Mouse (Mus musculus): ENCODE data around the gene Olfr94. TPM values are rescaled to one million over a fixed set of nuclear protein-coding genes. Genes with fewer than 3 reads are reported as not detected.
A peak's percentile ranks its signal among the peaks of the same experiment; 100 is the strongest.

The Olfr94 gene
- polyA plus RNA-seq, 1 experiment from 2014 or later: not detected

DNA sequence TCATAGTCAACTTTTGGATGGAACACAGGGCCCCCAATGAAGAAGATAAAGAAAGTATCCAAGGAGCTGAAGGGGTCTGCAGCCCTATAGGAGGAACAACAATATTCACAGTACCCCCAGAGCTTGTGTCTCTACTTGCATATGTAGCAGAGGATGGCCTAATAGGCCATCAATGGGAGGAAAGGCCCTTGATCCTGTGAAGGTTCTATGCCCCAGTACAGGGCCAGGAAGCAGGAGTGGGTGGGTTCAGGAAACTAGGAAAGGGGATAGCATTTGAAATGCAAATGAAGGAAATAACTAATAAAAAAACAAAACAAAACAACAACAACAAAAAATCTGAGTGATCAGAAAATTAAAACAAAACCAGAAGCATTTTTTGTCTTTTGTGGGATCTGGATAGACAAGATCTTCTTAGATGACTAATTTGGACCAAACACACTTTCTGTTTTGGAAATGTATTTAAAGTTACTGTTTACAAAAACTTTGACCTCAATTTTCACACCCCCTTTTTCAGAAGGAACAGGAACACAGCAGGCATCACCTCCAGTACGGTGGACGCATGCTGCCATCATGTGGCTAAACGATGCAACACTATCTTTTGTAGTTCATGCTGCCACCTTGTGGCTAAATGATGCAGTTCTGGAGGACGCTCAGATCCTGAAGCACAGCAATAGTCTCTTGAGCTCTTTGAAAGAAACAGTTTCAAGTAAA, 2.6 kb upstream of the Olfr94 start:
- Histone ChIP-seq H3K27me3 (no peaks in the 10 kb centered on the region), H3K27ac (replicated peaks) (no peak overlapping the region), H3K9me3 (no peaks in the 10 kb centered on the region), H3K4me3 (no peak overlapping the region), H3K4me2 (replicated peaks) (no peak overlapping the region), H3K36me3 (no peaks in the 10 kb centered on the region), H3K4me1 (no peaks in the 10 kb centered on the region), H3K9ac (replicated peaks) (no peak overlapping the region)
- peak; percentile 85 for ATAC-seq (replicated peaks)
- 3% methylated on average over 4 of the region's 4 CpGs for WGBS

DNA sequence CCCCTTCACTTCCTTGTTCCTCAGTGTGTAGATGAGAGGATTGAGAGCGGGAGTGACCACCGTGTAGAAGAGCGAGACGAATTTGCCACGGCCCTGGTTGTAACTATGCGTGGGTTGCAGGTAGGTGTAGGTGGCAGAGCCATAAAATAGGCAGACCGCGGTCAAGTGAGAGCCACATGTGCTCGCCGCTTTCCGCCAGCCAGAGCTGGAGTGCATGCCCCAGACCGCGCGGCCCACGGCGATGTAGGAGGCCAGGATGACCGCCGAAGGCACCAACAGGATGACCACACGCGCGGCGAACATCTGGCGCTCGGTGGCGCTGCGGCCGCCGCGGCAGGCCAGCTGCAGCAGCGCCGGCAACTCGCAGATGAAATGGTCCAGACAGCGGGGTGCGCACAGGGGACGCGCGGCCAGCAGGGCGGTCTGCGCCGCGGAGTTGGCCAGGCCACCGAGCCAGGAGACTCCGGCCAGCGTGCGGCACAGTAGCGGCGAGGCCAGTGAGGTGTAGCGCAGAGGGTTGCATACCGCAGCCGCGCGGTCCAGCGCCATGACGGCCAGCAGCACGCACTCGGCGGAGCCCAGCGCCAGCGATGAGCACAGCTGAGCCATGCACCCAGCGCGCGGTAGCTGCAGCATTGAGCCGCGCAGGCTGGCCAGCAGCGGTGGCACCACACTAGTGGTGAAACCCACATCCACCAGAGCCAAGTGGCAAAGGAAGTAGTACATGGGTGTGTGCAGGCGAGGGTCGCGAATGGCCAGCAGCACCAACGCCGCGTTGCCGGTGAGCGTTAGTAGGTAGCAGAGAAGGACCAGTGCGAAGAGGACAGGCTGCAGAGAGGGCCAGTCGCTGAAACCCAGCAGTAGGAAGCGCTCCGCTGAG, 3.7 kb downstream of the Olfr94 start:
- Histone ChIP-seq H3K9ac (replicated peaks) (peak overlapping the region; percentile 51), H3K27me3 (peaks cover 28% of the 10 kb centered on the region), H3K27ac (replicated peaks) (0 out of 2 replicates have a peak overlapping the region, but pooled peaks have one; percentile 44), H3K4me2 (replicated peaks) (peak overlapping the region; percentile 95), H3K4me3 (peak overlapping the region; percentile 61), H3K4me1 (peaks cover 9% of the 10 kb centered on the region), H3K36me3 (no peaks in the 10 kb centered on the region), H3K9me3 (no peaks in the 10 kb centered on the region)
- 1% methylated on average over 77 of the region's 77 CpGs for WGBS
- peak; percentile 89 for ATAC-seq (replicated peaks)

DNA sequence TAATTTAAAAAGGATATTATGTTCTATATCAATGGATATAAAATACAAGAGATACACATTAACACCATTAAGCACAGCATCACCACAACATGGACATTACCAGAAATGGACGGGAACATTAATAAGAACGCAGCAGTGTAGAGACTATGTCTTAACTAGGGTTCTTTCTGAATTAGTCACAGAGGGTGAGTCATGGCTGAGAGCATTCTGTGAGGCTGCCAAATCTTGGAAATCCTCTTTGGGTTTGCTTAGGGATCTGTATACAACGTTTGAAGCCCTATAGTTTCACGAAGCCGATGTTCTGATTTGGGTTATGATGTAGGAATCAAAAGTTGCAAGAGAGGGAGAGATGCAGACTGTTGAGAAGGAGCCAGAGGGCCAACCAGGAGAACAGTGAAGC, 6.0 kb downstream of the Olfr94 start:
- peaks cover 9% of the 10 kb centered on the region for H3K4me1 ChIP-seq
- H3K9ac ChIP-seq (replicated peaks): no peak overlapping the region
- peaks cover 28% of the 10 kb centered on the region for H3K27me3 ChIP-seq
- no peak overlapping the region for H3K27ac ChIP-seq (replicated peaks)
- H3K4me2 ChIP-seq (replicated peaks): no peak overlapping the region
- no peaks in the 10 kb centered on the region for H3K9me3 ChIP-seq
- no peak for ATAC-seq (replicated peaks)
- WGBS: 90% methylated on average over 5 of the region's 5 CpGs
- H3K36me3 ChIP-seq: no peaks in the 10 kb centered on the region
- H3K4me3 ChIP-seq: no peak overlapping the region

DNA sequence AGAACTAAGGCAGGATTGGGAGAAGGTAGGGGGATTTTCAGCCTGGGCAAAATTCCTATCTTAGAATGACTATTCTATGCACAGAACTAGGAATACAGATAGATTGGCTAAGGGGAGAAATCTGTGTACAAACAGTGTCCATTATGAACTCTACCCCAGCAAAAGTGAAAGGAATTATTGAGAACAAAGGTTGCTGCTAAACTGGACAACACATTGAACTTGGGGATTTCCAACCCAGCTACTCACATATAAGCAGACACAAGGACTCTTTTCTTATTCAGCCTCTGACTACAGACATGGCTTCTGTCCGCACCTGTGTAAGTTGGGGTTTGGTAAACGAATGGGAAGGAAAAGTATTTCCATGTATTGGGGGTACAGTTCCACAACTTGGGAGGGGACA, 7.1 kb downstream of the Olfr94 start, which contains the start of gene Ubd:
Gene Ubd (plus strand): TSS at position 237 of the 400 bp plus-strand sequence.
- WGBS: 93% methylated on average over 2 of the region's 2 CpGs
- H3K4me2 ChIP-seq (replicated peaks): no peak within 1 kb of the TSS
- H3K4me3 ChIP-seq: no peak within 1 kb of the TSS
- no peaks in the 10 kb centered on the region for H3K36me3 ChIP-seq
- no peaks in the 10 kb centered on the region for H3K9me3 ChIP-seq
- H3K9ac ChIP-seq (replicated peaks): no peak within 1 kb of the TSS
- no peak for ATAC-seq (replicated peaks)
- peaks cover 28% of the 10 kb centered on the region for H3K27me3 ChIP-seq
- peaks cover 9% of the 10 kb centered on the region for H3K4me1 ChIP-seq
- no peak within 1 kb of the TSS for H3K27ac ChIP-seq (replicated peaks)

DNA sequence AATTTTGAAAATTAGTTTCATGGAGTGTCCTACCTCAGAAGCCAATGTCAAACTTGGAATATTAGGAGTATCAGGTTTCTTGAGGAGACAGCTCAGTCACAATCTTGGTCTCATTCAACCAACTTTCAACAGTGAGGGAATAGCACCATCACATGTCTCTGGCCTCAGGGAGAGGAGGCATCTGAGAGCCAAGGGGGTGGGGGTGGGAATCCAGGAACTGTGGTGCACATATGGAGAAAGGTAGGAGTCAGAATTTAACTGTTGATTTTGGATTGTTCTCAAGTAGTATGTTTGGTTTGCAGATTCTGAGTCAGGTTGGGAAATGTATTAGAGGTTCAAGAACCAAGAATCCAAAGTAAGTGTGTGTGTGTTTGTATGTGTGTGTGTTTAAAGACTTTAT, 7.8 kb downstream of the Olfr94 start:
- Histone ChIP-seq H3K9ac (replicated peaks) (no peak overlapping the region), H3K4me2 (replicated peaks) (no peak overlapping the region), H3K27me3 (peaks cover 27% of the 10 kb centered on the region), H3K27ac (replicated peaks) (no peak overlapping the region), H3K4me3 (no peak overlapping the region), H3K36me3 (no peaks in the 10 kb centered on the region), H3K9me3 (no peaks in the 10 kb centered on the region), H3K4me1 (peaks cover 9% of the 10 kb centered on the region)
- no peak for ATAC-seq (replicated peaks)

DNA sequence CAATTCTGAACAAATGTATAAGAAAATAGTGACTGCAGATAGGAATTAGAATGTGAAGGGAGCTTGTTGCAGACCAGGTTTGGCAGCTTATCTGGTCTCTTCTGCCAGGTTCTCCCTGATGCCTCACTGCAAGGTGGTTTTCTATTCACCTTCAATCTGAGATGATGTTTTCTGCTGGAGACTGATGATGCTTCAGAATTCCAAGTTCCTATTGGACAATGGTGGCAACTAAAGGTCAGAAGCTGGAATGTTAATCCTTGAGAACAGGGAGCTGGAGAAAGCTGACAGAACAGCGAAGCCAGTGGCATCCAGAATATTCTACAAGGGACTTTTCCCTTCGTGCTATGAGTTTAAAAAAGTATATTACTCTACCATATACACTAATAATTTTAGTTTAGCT, 10.1 kb downstream of the Olfr94 start:
- Histone ChIP-seq H3K4me3 (no peak overlapping the region), H3K36me3 (no peaks in the 10 kb centered on the region), H3K27me3 (peaks cover 9% of the 10 kb centered on the region; the same call in 1 of the 2 replicates), H3K4me2 (replicated peaks) (no peak overlapping the region), H3K27ac (replicated peaks) (no peak overlapping the region), H3K9me3 (no peaks in the 10 kb centered on the region), H3K9ac (replicated peaks) (no peak overlapping the region), H3K4me1 (no peaks in the 10 kb centered on the region)
- 28% methylated on average over 2 of the region's 2 CpGs for WGBS
- ATAC-seq (replicated peaks): no peak

DNA sequence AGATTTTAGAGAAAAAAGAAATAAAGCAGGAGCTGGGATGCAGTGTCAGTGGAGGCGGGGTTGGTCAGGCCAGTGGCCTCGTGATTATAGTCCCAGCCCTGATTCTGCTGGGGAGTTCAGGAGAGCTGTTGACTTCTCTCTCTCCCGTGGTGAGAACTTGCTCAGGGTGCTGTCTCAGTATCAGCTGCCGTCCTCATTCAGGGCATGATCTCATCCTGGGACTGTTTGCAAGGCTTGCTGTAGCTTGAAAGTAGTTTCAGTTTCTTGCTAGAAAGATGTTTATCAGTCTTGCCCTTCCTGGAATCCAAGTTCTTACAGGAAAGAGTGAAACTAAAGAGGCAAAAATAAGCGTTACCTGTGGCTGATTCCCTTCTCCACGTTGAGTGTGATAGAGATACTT, 15.3 kb downstream of the Olfr94 start:
- no peak overlapping the region for H3K27ac ChIP-seq (replicated peaks)
- 57% methylated on average over 6 of the region's 6 CpGs for WGBS
- no peaks in the 10 kb centered on the region for H3K36me3 ChIP-seq
- H3K4me1 ChIP-seq: no peaks in the 10 kb centered on the region
- H3K4me3 ChIP-seq: no peak overlapping the region
- ATAC-seq (replicated peaks): no peak
- H3K4me2 ChIP-seq (replicated peaks): no peak overlapping the region
- no peak overlapping the region for H3K9ac ChIP-seq (replicated peaks)
- H3K9me3 ChIP-seq: no peaks in the 10 kb centered on the region
- no peaks in the 10 kb centered on the region for H3K27me3 ChIP-seq

DNA sequence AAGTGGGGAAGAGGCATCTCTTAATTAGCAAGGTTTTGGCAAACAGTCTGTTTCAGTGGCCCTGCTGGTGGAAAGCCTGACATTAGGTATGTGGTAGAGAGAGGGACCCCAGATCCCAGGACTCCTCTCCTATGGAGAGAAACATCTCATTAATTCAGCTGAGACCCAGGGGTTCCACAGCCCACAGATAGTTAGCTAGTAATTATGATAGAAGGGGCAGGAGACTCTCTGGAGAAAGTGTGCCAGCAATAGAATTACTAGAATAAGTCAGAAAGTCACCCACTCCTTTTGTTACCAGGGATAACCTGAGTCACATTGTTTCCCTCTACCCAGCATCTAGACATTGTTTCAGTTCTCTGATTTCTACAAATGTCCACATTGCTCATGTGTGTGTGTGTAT, 39.4 kb downstream of the Olfr94 start, which contains the start of gene Olfr93:
Gene Olfr93 (minus strand): TSS at position 101 of the 400 bp plus-strand sequence.
- Histone ChIP-seq H3K4me1 (no peaks in the 10 kb centered on the region), H3K4me3 (no peak within 1 kb of the TSS), H3K27me3 (no peaks in the 10 kb centered on the region), H3K27ac (replicated peaks) (no peak within 1 kb of the TSS), H3K9ac (replicated peaks) (no peak within 1 kb of the TSS), H3K9me3 (no peaks in the 10 kb centered on the region), H3K36me3 (no peaks in the 10 kb centered on the region), H3K4me2 (replicated peaks) (no peak within 1 kb of the TSS)
- ATAC-seq (replicated peaks): no peak

Other genes with a start within 250 kb of the Olfr94 start
- 156 and 164 TPM in 2 replicates for gene Ppp1r11, start 249.3 kb downstream of the Olfr94 start, polyA plus RNA-seq (2015; fragmentation: Nextera tagmentation; extraction: Ambion mirVana)
- 71.2 and 74.1 TPM in 2 replicates for gene Znrd1, start 242.4 kb downstream of the Olfr94 start, polyA plus RNA-seq (2015; fragmentation: Nextera tagmentation; extraction: Ambion mirVana)
- gene Znrd1as, start 242.4 kb downstream of the Olfr94 start, polyA plus RNA-seq (2015; fragmentation: Nextera tagmentation; extraction: Ambion mirVana): 5.1 and 5.9 TPM in 2 replicates
- gene 2410137M14Rik, start 219.8 kb downstream of the Olfr94 start, polyA plus RNA-seq (2015; fragmentation: Nextera tagmentation; extraction: Ambion mirVana): 0.37 TPM in 1 of 2 replicates, not detected in the other
- 2.0 TPM in 2 replicates for gene H2-M5, start 211.5 kb downstream of the Olfr94 start, polyA plus RNA-seq (2015; fragmentation: Nextera tagmentation; extraction: Ambion mirVana)
- gene Zfp57, start 199.8 kb downstream of the Olfr94 start, polyA plus RNA-seq (2015; fragmentation: Nextera tagmentation; extraction: Ambion mirVana): 329 and 340 TPM in 2 replicates
- 1.9 and 2.4 TPM in 2 replicates for gene Mog, start 177.6 kb downstream of the Olfr94 start, polyA plus RNA-seq (2015; fragmentation: Nextera tagmentation; extraction: Ambion mirVana)
- gene Gabbr1, start 155.0 kb downstream of the Olfr94 start, polyA plus RNA-seq (2015; fragmentation: Nextera tagmentation; extraction: Ambion mirVana): 50.9 and 53.1 TPM in 2 replicates
- gene Olfr90, start 112.5 kb downstream of the Olfr94 start, polyA plus RNA-seq (2015; fragmentation: Nextera tagmentation; extraction: Ambion mirVana): not detected in 2 replicates
- gene Olfr91, start 102.7 kb downstream of the Olfr94 start, polyA plus RNA-seq (2015; fragmentation: Nextera tagmentation; extraction: Ambion mirVana): not detected in 2 replicates
- gene Olfr92, start 80.9 kb downstream of the Olfr94 start, polyA plus RNA-seq (2015; fragmentation: Nextera tagmentation; extraction: Ambion mirVana): not detected in 2 replicates
- gene Olfr93, start 39.5 kb downstream of the Olfr94 start, polyA plus RNA-seq (2015; fragmentation: Nextera tagmentation; extraction: Ambion mirVana): not detected in 2 replicates
- not detected in 2 replicates for gene Ubd, start 7.1 kb downstream of the Olfr94 start, polyA plus RNA-seq (2015; fragmentation: Nextera tagmentation; extraction: Ambion mirVana)
- not detected in 2 replicates for gene Olfr95, start 12.1 kb upstream of the Olfr94 start, polyA plus RNA-seq (2015; fragmentation: Nextera tagmentation; extraction: Ambion mirVana)
- not detected in 2 replicates for gene Olfr96, start 19.2 kb upstream of the Olfr94 start, polyA plus RNA-seq (2015; fragmentation: Nextera tagmentation; extraction: Ambion mirVana)
- gene Olfr97, start 36.3 kb upstream of the Olfr94 start, polyA plus RNA-seq (2015; fragmentation: Nextera tagmentation; extraction: Ambion mirVana): not detected in 2 replicates
- not detected in 2 replicates for gene Olfr98, start 62.8 kb upstream of the Olfr94 start, polyA plus RNA-seq (2015; fragmentation: Nextera tagmentation; extraction: Ambion mirVana)
- gene H2-M3, start 69.2 kb upstream of the Olfr94 start, polyA plus RNA-seq (2015; fragmentation: Nextera tagmentation; extraction: Ambion mirVana): 0.61 and 1.0 TPM in 2 replicates
- not detected in 2 replicates for gene Olfr99, start 82.5 kb upstream of the Olfr94 start, polyA plus RNA-seq (2015; fragmentation: Nextera tagmentation; extraction: Ambion mirVana)
- not detected in 2 replicates for gene Olfr101, start 103.3 kb upstream of the Olfr94 start, polyA plus RNA-seq (2015; fragmentation: Nextera tagmentation; extraction: Ambion mirVana)
- gene Olfr102, start 116.1 kb upstream of the Olfr94 start, polyA plus RNA-seq (2015; fragmentation: Nextera tagmentation; extraction: Ambion mirVana): not detected in 2 replicates
- gene Olfr103, start 138.7 kb upstream of the Olfr94 start, polyA plus RNA-seq (2015; fragmentation: Nextera tagmentation; extraction: Ambion mirVana): not detected in 2 replicates
- not detected in 2 replicates for gene Olfr104-ps, start 158.6 kb upstream of the Olfr94 start, polyA plus RNA-seq (2015; fragmentation: Nextera tagmentation; extraction: Ambion mirVana)
- gene Olfr105-ps, start 178.0 kb upstream of the Olfr94 start, polyA plus RNA-seq (2015; fragmentation: Nextera tagmentation; extraction: Ambion mirVana): not detected in 2 replicates
- not detected in 2 replicates for gene Olfr106-ps, start 189.4 kb upstream of the Olfr94 start, polyA plus RNA-seq (2015; fragmentation: Nextera tagmentation; extraction: Ambion mirVana)
- not detected in 2 replicates for gene Olfr107, start 198.2 kb upstream of the Olfr94 start, polyA plus RNA-seq (2015; fragmentation: Nextera tagmentation; extraction: Ambion mirVana)
- gene Olfr108, start 244.5 kb upstream of the Olfr94 start, polyA plus RNA-seq (2015; fragmentation: Nextera tagmentation; extraction: Ambion mirVana): not detected in 2 replicates

All from forebrain, embryonic 15.5 days (tissue).